In the genomic region with DNA sequence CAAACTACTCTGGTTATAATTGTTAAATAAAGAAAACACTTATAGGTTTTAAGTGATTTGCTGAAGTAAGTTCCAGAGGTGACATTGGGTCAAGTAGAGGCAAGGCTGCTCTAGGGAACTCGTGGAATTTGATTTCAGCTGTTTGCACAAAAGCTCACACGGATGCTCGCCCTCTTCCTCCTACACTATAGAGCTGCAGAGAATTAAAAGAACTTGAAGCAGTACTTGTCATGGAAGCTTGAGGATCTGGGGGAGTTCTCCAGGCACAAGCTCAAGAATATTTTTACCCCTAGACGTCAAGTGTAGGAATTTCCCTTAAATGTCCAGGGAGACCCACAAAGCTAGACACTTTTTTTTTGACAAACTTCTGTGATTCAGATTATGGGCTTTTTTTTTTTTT, we compare ENCODE assay signal across 25 mouse cellular contexts. TPM values are rescaled to one million over a fixed set of nuclear protein-coding genes. Genes with fewer than 3 reads are reported as not detected.
A peak's percentile ranks its signal among the peaks of the same experiment; 100 is the strongest.
DNase-seq lines count a peak whose midpoint lies in the region; ATAC-seq and TF ChIP-seq lines count a peak whose summit lies in the region.
"Had no signal": no experiment of that assay in that cellular context is flagged by ENCODE, and none has a peak within 500 bp of the region (broad histone marks: within the 10 kb centered on the region; RNA-seq: fewer than 3 reads in every experiment).

No protein-coding gene starts in this region.

- peak; percentile 15 to 47 for DNase-seq in frontal cortex, postnatal 36 days (ENCODE audit: low spot score in 2 of 2)
- DNase-seq in frontal cortex, postnatal 25 days (ENCODE audit: low spot score in 2 of 2) = no peak
- peak; percentile 13 for DNase-seq in lung, postnatal 0 days (ENCODE audit: low spot score)
- no peak for DNase-seq in lung, postnatal 25 days (ENCODE audit: low spot score)
- peak; percentile 28 to 38 for DNase-seq in right cerebral cortex, adult 2 months (ENCODE audit: low spot score in 2 of 2)
- no peak for DNase-seq in right cerebral cortex, postnatal 10 days (ENCODE audit: low spot score in 2 of 2)
- peak; percentile 28 to 31 for DNase-seq in left cerebral cortex, postnatal 14 days (ENCODE audit: low spot score in 2 of 2)
- DNase-seq: adrenal gland, adult 2 months; adrenal gland, postnatal 25 days; cerebellum, postnatal 10 days; embryo, embryonic 11 days; gastrocnemius, postnatal 14 days; heart, adult 2 months; heart, postnatal 14 days had no signal

- H3K36me3 ChIP-seq in lung, postnatal 0 days (ENCODE audit: insufficient read depth, low read length) = no peaks in the 10 kb centered on the region
- no peaks in the 10 kb centered on the region for H3K36me3 ChIP-seq in forebrain, embryonic 13.5 days (ENCODE audit: poor library complexity, severe bottlenecking)
- H3K36me3 ChIP-seq: embryonic facial prominence, embryonic 15.5 days; forebrain, embryonic 10.5 days; forebrain, embryonic 15.5 days; heart, embryonic 15.5 days; hindbrain, embryonic 13.5 days had no signal

- no peak for TF ChIP-seq EP300 in lung, postnatal 0 days (IDR thresholded peaks at IDR 0.05)

- H3K27ac ChIP-seq in lung, postnatal 0 days (ENCODE audit: low read length) = no peak overlapping the region
- no peak overlapping the region for H3K27ac ChIP-seq in forebrain, embryonic 13.5 days
- H3K27ac ChIP-seq: embryonic facial prominence, embryonic 15.5 days; forebrain, embryonic 10.5 days; forebrain, embryonic 15.5 days; heart, adult 2 months; heart, embryonic 15.5 days; hindbrain, embryonic 13.5 days; hindbrain, postnatal 0 days had no signal

- H3K4me3 ChIP-seq in lung, postnatal 0 days (ENCODE audit: low read depth, low read length) = no peak overlapping the region
- H3K4me3 ChIP-seq in forebrain, embryonic 13.5 days = no peak overlapping the region
- H3K4me3 ChIP-seq: embryonic facial prominence, embryonic 15.5 days; erythroblast, embryonic 14.5 days; forebrain, embryonic 10.5 days; forebrain, embryonic 15.5 days; heart, adult 2 months; heart, embryonic 15.5 days; hindbrain, embryonic 13.5 days had no signal

- TF ChIP-seq CTCF in lung, postnatal 0 days (IDR thresholded peaks at IDR 0.05) = no peak

- H3K4me2 ChIP-seq in lung, postnatal 0 days (replicated peaks; ENCODE audit: low read depth, low read length) = no peak overlapping the region
- H3K4me2 ChIP-seq in forebrain, embryonic 13.5 days = no peak overlapping the region
- H3K4me2 ChIP-seq: embryonic facial prominence, embryonic 15.5 days; forebrain, embryonic 15.5 days; heart, embryonic 11.5 days; heart, embryonic 15.5 days; hindbrain, embryonic 13.5 days had no signal

- H3K4me1 ChIP-seq in lung, postnatal 0 days (ENCODE audit: insufficient read depth, low read depth, low read length) = no peaks in the 10 kb centered on the region
- no peaks in the 10 kb centered on the region for H3K4me1 ChIP-seq in forebrain, embryonic 13.5 days
- H3K4me1 ChIP-seq: embryonic facial prominence, embryonic 15.5 days; forebrain, embryonic 10.5 days; forebrain, embryonic 15.5 days; heart, embryonic 15.5 days; hindbrain, embryonic 13.5 days had no signal

- no peak overlapping the region for H3K9ac ChIP-seq in lung, postnatal 0 days (replicated peaks; ENCODE audit: low read depth)
- H3K9ac ChIP-seq in forebrain, embryonic 13.5 days = no peak overlapping the region
- H3K9ac ChIP-seq: embryonic facial prominence, embryonic 15.5 days; forebrain, embryonic 15.5 days; heart, embryonic 15.5 days; hindbrain, embryonic 13.5 days had no signal

- 54% methylated on average over 4 of the region's 4 CpGs for WGBS in lung, postnatal 0 days
- 87% methylated on average over 4 of the region's 4 CpGs for WGBS in forebrain, embryonic 13.5 days

- no peaks in the 10 kb centered on the region for H3K27me3 ChIP-seq in lung, postnatal 0 days (replicated peaks; ENCODE audit: insufficient read depth, low read length)
- no peaks in the 10 kb centered on the region for H3K27me3 ChIP-seq in forebrain, embryonic 13.5 days
- H3K27me3 ChIP-seq: embryonic facial prominence, embryonic 15.5 days; forebrain, embryonic 15.5 days; heart, embryonic 15.5 days; hindbrain, embryonic 13.5 days had no signal

- peak; percentile 26; the same call in 1 of the 2 replicates for ATAC-seq in lung, postnatal 0 days
- ATAC-seq in forebrain, embryonic 13.5 days = no peak
- ATAC-seq: forebrain, embryonic 15.5 days; hindbrain, postnatal 0 days had no signal

- intact Hi-C loops in left cerebral cortex, postnatal 14 days (cut with DNase I) = no loop called here

- H3K9me3 ChIP-seq in lung, postnatal 0 days (ENCODE audit: low read length) = no peaks in the 10 kb centered on the region
- H3K9me3 ChIP-seq in forebrain, embryonic 13.5 days (replicated peaks) = no peaks in the 10 kb centered on the region
- H3K9me3 ChIP-seq: embryonic facial prominence, embryonic 15.5 days; forebrain, embryonic 10.5 days; forebrain, embryonic 15.5 days; heart, embryonic 15.5 days; hindbrain, embryonic 13.5 days had no signal

RNA-seq across cellular contexts. Expression of gene Rims1, which starts 42.4 kb away (rescaled TPM):
- polyA plus RNA-seq in lung, postnatal 0 days (2015; fragmentation: Nextera tagmentation; extraction: Ambion mirVana) = 0.92 and 1.0 TPM in 2 replicates
- total RNA-seq in left cerebral cortex, postnatal 14 days (2021) = 100 to 1,000 TPM; 344 to 382 TPM
- polyA plus RNA-seq in forebrain, embryonic 13.5 days (2015; fragmentation: Nextera tagmentation; extraction: Ambion mirVana) = 4.4 and 5.2 TPM in 2 replicates
- total RNA-seq: common myeloid progenitor, adult 5-6 weeks; hematopoietic stem cell, adult 5-6 weeks had no signal
- polyA plus RNA-seq: adrenal gland, adult 2 months; erythroblast, embryonic 14.5 days had no signal

Comparison
In these comparisons a context has a peak if more than half of its experiments do, and no peak if none do; other contexts are left out.
1. DNase-seq: peak in frontal cortex, postnatal 36 days (2 of 2), lung, postnatal 0 days (single experiment), right cerebral cortex, adult 2 months (2 of 2) and left cerebral cortex, postnatal 14 days (2 of 2); none in frontal cortex, postnatal 25 days (0 of 2), lung, postnatal 25 days (single experiment) and right cerebral cortex, postnatal 10 days (0 of 2).